Mouse (Mus musculus): ENCODE measurements around the gene Adgrf3. TPM values are rescaled to one million over a fixed set of nuclear protein-coding genes. Genes with fewer than 3 reads are reported as not detected.

Adgrf3 gene
- polyA plus RNA-seq, 1 experiment from 2014 or later, result not detected

- no peak overlapping the region for H3K9ac ChIP-seq
- no peaks in the 10 kb centered on the region for H3K27me3 ChIP-seq
- WGBS (ENCODE audit: insufficient replicate concordance), result 59% methylated on average over 7 of the region's 7 CpGs
- H3K27ac ChIP-seq (replicated peaks), result no peak overlapping the region
- no peak for ATAC-seq (ENCODE audit: insufficient read depth)
- no peak overlapping the region for H3K4me3 ChIP-seq (replicated peaks)
- H3K9me3 ChIP-seq (replicated peaks), result no peaks in the 10 kb centered on the region
- no peaks in the 10 kb centered on the region for H3K36me3 ChIP-seq (replicated peaks)
- H3K4me2 ChIP-seq, result no peak overlapping the region
- H3K4me1 ChIP-seq (replicated peaks), result no peaks in the 10 kb centered on the region
These were observed 3.3 kb downstream of the Adgrf3 start for GRCm38 (mm10) chr5:30202221-30202620.

GRCm38 (mm10) chr5:30201521-30201920, 4.0 kb downstream of the Adgrf3 start:
- no peaks in the 10 kb centered on the region for H3K9me3 ChIP-seq (replicated peaks)
- H3K4me2 ChIP-seq, result no peak overlapping the region
- no peaks in the 10 kb centered on the region for H3K36me3 ChIP-seq (replicated peaks)
- H3K27ac ChIP-seq (replicated peaks), result no peak overlapping the region
- WGBS (ENCODE audit: insufficient replicate concordance), result 32% methylated on average over 5 of the region's 5 CpGs
- ATAC-seq (ENCODE audit: insufficient read depth), result no peak
- H3K9ac ChIP-seq, result no peak overlapping the region
- H3K27me3 ChIP-seq, result no peaks in the 10 kb centered on the region
- no peak overlapping the region for H3K4me3 ChIP-seq (replicated peaks)
- H3K4me1 ChIP-seq (replicated peaks), result no peaks in the 10 kb centered on the region

DNA sequence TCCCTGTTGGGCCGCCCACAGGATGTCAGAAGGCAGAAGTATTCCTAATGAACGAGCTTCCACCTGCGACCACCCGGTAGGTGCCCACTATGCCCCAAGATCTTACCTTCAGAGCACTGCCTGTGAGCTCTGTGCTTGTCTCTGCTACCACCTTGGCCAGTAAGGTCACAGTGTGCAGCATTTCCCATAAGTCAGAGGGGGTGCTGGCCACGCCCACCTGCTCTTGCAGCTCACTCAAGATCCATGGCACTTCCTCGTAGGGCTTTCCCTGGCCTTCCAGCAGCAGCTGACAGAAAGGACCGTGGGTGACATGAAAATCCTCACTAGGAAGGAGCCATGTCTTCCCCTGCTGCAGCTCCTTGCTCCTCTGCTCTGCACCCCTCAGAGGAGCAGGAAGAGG, 7.3 kb downstream of the Adgrf3 start:
- Histone ChIP-seq H3K36me3 (replicated peaks) (no peaks in the 10 kb centered on the region), H3K9ac (no peak overlapping the region), H3K4me3 (replicated peaks) (no peak overlapping the region), H3K27ac (replicated peaks) (no peak overlapping the region), H3K9me3 (replicated peaks) (no peaks in the 10 kb centered on the region), H3K4me2 (no peak overlapping the region), H3K4me1 (replicated peaks) (peaks cover 2% of the 10 kb centered on the region; the same call in 1 of the 2 replicates), H3K27me3 (no peaks in the 10 kb centered on the region)
- 31% methylated on average over 7 of the region's 7 CpGs for WGBS (ENCODE audit: insufficient replicate concordance)
- ATAC-seq (ENCODE audit: insufficient read depth), result no peak

DNA sequence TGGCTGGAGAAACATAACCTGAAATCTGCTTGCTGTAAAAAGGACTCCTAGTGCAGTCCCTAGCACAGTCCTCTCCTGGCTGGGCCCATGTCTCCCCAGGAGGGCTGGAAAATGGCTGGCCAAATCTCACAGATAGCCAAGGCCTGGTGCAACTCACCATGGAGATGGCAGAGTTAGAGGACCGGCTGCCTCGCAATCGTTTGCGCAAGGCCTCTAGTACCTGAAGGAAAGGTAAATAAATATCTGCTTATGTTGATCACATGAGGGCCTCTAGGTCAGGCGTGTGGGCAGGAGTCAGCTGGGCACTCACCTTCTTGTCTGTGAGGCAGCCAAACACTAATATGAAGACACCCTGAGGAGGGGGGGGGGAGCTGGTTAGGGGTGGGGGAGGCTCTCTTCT, 10.2 kb downstream of the Adgrf3 start:
- no peak overlapping the region for H3K9ac ChIP-seq
- H3K4me3 ChIP-seq (replicated peaks), result no peak overlapping the region
- no peaks in the 10 kb centered on the region for H3K9me3 ChIP-seq (replicated peaks)
- H3K27ac ChIP-seq (replicated peaks), result no peak overlapping the region
- H3K4me2 ChIP-seq, result no peak overlapping the region
- peaks cover 2% of the 10 kb centered on the region; the same call in 1 of the 2 replicates for H3K4me1 ChIP-seq (replicated peaks)
- 77% methylated on average over 5 of the region's 5 CpGs for WGBS (ENCODE audit: insufficient replicate concordance)
- H3K36me3 ChIP-seq (replicated peaks), result no peaks in the 10 kb centered on the region
- ATAC-seq (ENCODE audit: insufficient read depth), result 0 out of 2 replicates have a peak, but pooled peaks have one; percentile 25
- H3K27me3 ChIP-seq, result no peaks in the 10 kb centered on the region

GRCm38 (mm10) chr5:30192452-30192851, 13.1 kb downstream of the Adgrf3 start:
- no peak overlapping the region for H3K4me3 ChIP-seq (replicated peaks)
- peaks cover 2% of the 10 kb centered on the region; the same call in 1 of the 2 replicates for H3K4me1 ChIP-seq (replicated peaks)
- H3K27ac ChIP-seq (replicated peaks), result no peak overlapping the region
- ATAC-seq (ENCODE audit: insufficient read depth), result no peak
- 48% methylated on average over 1 of the region's 1 CpGs for WGBS (ENCODE audit: insufficient replicate concordance)
- H3K9me3 ChIP-seq (replicated peaks), result no peaks in the 10 kb centered on the region
- 0 out of 2 replicates have a peak, but pooled peaks cover 3% of the 10 kb centered on the region for H3K36me3 ChIP-seq (replicated peaks)
- no peak overlapping the region for H3K9ac ChIP-seq
- H3K27me3 ChIP-seq, result no peaks in the 10 kb centered on the region
- H3K4me2 ChIP-seq, result no peak overlapping the region

DNA sequence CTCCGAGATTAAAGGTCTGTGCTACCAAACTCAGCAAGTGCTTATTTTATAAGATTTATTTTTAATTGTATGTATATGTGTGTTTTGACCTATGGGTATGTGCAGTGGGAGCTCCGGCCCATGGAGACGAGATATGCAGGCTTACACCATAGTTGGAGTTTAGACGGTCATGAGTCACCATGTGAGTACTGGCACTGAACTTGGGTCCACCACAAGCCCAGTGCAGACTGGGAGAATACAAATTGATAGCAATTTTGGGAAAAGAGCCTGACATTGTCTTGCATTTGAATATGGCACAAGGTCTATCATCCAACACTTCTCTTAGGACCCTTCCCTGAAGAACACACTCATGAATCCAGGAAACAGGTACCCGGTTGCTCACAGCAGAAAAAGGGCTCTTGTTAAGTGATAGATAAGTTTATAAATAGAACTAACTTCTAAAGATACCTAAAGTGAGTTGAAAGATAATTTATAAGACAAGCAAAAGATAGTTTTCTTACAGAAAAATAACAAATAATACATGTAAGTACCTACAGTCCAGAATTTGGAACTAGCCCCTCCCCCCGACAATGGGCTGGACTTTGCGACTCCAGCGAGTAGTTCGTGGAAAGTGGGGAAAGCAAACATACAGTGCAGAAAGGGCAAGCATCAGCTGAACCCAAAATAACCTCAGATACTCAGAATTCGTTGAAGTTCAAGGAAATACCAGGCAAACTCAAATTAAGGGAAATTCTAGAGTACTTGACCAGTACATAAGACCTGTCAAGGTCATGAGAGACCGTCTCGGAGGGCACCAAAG, 17.6 kb downstream of the Adgrf3 start:
- Histone ChIP-seq H3K9me3 (replicated peaks) (no peaks in the 10 kb centered on the region), H3K27me3 (no peaks in the 10 kb centered on the region), H3K27ac (replicated peaks) (peak overlapping the region; percentile 30; the same call in 1 of the 2 replicates), H3K4me1 (replicated peaks) (0 out of 2 replicates have a peak, but pooled peaks cover 3% of the 10 kb centered on the region), H3K4me3 (replicated peaks) (no peak overlapping the region), H3K9ac (no peak overlapping the region), H3K36me3 (replicated peaks) (peaks cover 32% of the 10 kb centered on the region), H3K4me2 (no peak overlapping the region)
- 72% methylated on average over 12 of the region's 12 CpGs for WGBS (ENCODE audit: insufficient replicate concordance)
- peak; percentile 72 for ATAC-seq (ENCODE audit: insufficient read depth)

DNA sequence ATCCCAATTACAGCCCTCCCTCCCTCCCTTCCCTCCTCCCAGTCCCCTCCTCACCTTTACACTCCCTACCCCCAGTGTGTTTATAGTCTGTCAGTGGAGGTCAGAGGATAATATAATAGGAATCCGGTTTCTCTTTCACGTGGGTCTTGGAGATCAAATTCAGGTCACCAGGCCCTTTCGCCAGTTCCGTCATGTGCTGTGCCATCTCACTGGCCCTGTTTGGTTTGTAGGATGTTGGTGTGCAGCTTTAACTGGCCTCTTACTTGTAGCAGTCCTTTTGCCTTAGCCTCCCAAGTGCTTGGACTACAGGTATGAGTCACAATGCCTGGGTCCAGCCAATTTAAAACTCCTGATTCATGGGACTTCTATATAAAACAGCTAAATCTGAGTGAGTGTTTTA, 29.7 kb downstream of the Adgrf3 start:
- Histone ChIP-seq H3K36me3 (replicated peaks) (peaks cover 85% of the 10 kb centered on the region), H3K27ac (replicated peaks) (no peak overlapping the region), H3K4me2 (no peak overlapping the region), H3K9ac (no peak overlapping the region), H3K27me3 (no peaks in the 10 kb centered on the region), H3K9me3 (replicated peaks) (no peaks in the 10 kb centered on the region), H3K4me3 (replicated peaks) (no peak overlapping the region), H3K4me1 (replicated peaks) (no peaks in the 10 kb centered on the region; the same call in 1 of the 2 replicates)
- WGBS (ENCODE audit: insufficient replicate concordance), result 84% methylated on average over 4 of the region's 4 CpGs
- ATAC-seq (ENCODE audit: insufficient read depth), result no peak

DNA sequence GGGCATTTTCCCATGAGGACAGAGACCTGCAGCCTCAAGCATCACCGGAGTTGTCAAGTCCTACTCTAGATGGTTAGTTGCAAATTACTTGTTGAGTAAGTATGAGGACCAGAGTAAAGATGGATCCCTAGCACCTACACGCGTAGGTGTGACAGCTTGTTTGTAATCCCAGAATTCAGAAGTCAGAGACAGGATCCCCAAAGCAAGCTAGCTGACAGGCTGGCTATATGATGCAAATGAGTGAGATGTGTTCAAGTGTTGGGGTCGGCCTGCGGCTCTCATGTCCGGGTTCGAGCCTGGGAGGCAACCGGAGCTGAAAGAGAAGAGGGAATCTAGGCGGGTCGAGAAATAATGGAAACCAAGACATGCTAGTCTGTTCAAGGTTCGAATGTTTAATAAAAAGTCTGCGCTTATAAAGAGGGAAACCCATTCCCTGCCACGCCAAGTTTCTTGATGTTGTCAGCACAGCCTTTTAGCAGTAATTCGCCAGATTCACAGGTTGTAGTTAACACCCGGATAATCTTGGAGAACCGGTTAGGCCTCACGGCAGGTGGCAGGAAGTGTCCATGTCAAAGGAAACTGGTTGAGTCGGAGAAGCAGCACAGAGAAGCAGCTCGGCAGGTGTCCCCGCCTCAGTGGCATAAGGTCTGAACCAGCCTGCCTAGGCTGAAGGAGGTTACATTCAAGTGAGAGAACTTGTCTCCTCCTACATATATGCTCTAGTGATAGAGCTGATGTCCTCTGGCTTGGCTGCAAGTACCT, 32.4 kb downstream of the Adgrf3 start:
- H3K4me3 ChIP-seq (replicated peaks), result no peak overlapping the region
- H3K9me3 ChIP-seq (replicated peaks), result no peaks in the 10 kb centered on the region
- 78% methylated on average over 20 of the region's 20 CpGs for WGBS (ENCODE audit: insufficient replicate concordance)
- ATAC-seq (ENCODE audit: insufficient read depth), result no peak
- H3K4me2 ChIP-seq, result no peak overlapping the region
- no peaks in the 10 kb centered on the region for H3K27me3 ChIP-seq
- peaks cover 5% of the 10 kb centered on the region; the same call in 1 of the 2 replicates for H3K4me1 ChIP-seq (replicated peaks)
- H3K36me3 ChIP-seq (replicated peaks), result peaks cover 83% of the 10 kb centered on the region
- no peak overlapping the region for H3K27ac ChIP-seq (replicated peaks)
- no peak overlapping the region for H3K9ac ChIP-seq

DNA sequence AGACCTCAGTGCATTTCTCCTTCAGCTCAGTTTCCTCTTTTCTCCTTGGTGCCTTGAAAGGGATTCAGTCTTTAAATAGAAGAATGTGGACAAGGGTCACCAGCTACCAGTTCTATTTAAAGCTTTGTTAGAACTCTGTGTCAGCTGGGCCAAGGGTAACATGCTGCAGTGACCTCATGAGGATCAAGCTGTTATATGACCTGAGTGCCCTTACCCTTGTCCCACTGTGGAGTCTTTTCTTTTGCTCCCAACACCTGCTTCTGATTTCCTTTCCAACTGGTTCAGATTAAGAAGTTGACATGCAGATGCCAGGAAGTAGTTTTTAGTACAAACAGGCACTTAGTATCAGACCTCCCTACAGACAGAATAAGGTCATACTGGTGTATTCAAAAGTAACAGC, 33.4 kb downstream of the Adgrf3 start:
- H3K9ac ChIP-seq, result no peak overlapping the region
- ATAC-seq (ENCODE audit: insufficient read depth), result no peak
- H3K27me3 ChIP-seq, result no peaks in the 10 kb centered on the region
- no peaks in the 10 kb centered on the region for H3K9me3 ChIP-seq (replicated peaks)
- H3K36me3 ChIP-seq (replicated peaks), result peaks cover 81% of the 10 kb centered on the region
- no peak overlapping the region for H3K27ac ChIP-seq (replicated peaks)
- no peak overlapping the region for H3K4me3 ChIP-seq (replicated peaks)
- peaks cover 5% of the 10 kb centered on the region; the same call in 1 of the 2 replicates for H3K4me1 ChIP-seq (replicated peaks)
- H3K4me2 ChIP-seq, result no peak overlapping the region

DNA sequence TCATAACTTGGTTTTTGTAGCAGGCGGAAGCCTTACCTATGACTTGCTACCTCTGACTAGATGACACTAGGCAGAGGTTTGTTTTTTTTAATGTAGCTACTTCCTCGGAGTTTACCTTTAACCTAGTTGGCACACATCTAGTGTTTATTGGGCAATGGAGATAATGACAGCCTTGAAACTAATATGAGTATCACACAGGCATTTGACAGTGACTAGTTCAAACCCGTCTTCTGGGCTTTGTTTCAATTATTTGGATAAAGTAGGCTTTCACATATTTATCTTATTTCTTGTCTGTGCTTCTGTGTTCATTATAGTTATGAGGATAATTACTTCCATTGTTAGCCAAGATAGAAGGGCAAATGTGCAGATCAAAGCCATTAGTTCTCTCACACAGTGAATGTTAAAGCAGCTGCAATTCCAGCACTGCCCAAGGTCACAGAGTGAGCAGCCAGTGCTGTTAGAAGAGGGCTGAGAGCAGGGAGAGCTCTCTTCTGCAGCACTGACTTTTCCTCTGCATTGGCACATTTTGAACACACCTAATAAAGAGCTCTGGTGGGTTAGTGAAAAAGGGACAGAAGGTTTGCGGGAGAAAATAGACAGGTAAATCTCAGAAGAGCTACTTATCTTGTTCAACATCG, 35.1 kb downstream of the Adgrf3 start:
- H3K27me3 ChIP-seq, result no peaks in the 10 kb centered on the region
- H3K9ac ChIP-seq, result no peak overlapping the region
- no peak overlapping the region for H3K4me3 ChIP-seq (replicated peaks)
- no peak overlapping the region for H3K27ac ChIP-seq (replicated peaks)
- H3K36me3 ChIP-seq (replicated peaks), result peaks cover 73% of the 10 kb centered on the region
- H3K4me2 ChIP-seq, result no peak overlapping the region
- peaks cover 5% of the 10 kb centered on the region; the same call in 1 of the 2 replicates for H3K4me1 ChIP-seq (replicated peaks)
- ATAC-seq (ENCODE audit: insufficient read depth), result no peak
- H3K9me3 ChIP-seq (replicated peaks), result no peaks in the 10 kb centered on the region
- 71% methylated on average over 5 of the region's 5 CpGs for WGBS (ENCODE audit: insufficient replicate concordance)
